Mouse (Mus musculus): ENCODE measurements at regions not wholly inside any gene's neighbourhood (a gene's known extent, or its start where the extent isn't known, plus 50 kb on each side); places are given as distances from the start of the nearest gene placed in this dataset.
A peak's percentile ranks its signal among the peaks of the same experiment; 100 is the strongest.

DNA sequence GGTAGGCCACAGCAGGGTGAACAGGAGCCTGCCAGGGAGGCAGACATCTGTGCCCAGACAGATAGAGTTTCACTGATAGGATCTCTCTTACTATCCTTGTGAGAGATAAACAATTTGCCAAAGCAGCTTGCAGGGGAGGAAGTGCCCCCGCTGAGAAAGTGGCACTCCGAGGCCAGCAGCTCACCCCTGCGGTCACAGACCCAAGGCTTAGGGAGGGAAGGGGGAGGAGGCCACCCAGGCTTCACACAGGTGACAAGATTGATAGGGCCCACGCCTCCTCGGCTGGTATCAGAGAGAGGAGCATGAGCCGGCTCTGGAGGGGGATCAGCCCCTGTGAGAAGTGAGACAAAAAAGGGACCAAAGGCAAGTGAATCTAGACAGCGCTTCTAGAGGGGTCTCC, 328.3 kb upstream of the 3110018I06Rik start:
- no peaks in the 10 kb centered on the region for H3K9me3 ChIP-seq (replicated peaks; ENCODE audit: control insufficient read depth, low read length)
- no peaks in the 10 kb centered on the region for H3K36me3 ChIP-seq (ENCODE audit: control insufficient read depth, insufficient read depth, low read length)
- no peaks in the 10 kb centered on the region; the same call in none of the 2 replicates for H3K27me3 ChIP-seq (ENCODE audit: control insufficient read depth, insufficient read depth, low read length)
- WGBS (ENCODE audit: insufficient replicate concordance), result 4% methylated on average over 7 of the region's 7 CpGs
- H3K4me1 ChIP-seq (ENCODE audit: control insufficient read depth, insufficient read depth, low read length), result no peaks in the 10 kb centered on the region; the same call in 1 of the 2 replicates
- H3K27ac ChIP-seq (ENCODE audit: low read depth, low read length), result no peak overlapping the region
- no peak overlapping the region for H3K4me2 ChIP-seq
- H3K9ac ChIP-seq (ENCODE audit: low read depth, low read length), result no peak overlapping the region
- no peak overlapping the region for H3K4me3 ChIP-seq (ENCODE audit: low read depth, low read length)
- ATAC-seq (replicated peaks; ENCODE audit: insufficient number of reproducible peaks, low FRiP score, low TSS enrichment), result no peak

DNA sequence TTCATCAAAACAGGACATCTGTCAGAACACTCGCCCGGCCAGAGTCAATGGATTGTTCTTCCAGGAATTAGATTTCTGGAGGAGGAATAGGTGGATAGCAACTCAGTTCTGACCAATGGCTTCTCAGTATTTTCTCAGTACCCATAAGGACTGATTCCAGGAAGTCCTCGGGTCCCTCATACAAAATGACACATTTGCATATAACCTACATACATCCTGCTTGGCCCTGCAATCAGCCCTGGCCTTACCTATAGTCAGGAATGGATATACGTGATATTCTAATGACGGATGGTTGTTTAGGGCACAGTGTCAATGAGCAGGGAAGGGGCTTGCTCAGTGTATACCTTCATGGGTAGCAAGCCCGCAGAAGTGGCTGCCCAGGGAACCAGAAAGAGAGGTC, 327.8 kb upstream of the 3110018I06Rik start:
- Histone ChIP-seq H3K36me3 (ENCODE audit: control insufficient read depth, insufficient read depth, low read length) (no peaks in the 10 kb centered on the region), H3K9me3 (replicated peaks; ENCODE audit: control insufficient read depth, low read length) (no peaks in the 10 kb centered on the region), H3K9ac (ENCODE audit: low read depth, low read length) (no peak overlapping the region), H3K27me3 (ENCODE audit: control insufficient read depth, insufficient read depth, low read length) (no peaks in the 10 kb centered on the region; the same call in none of the 2 replicates), H3K4me2 (no peak overlapping the region), H3K27ac (ENCODE audit: low read depth, low read length) (no peak overlapping the region), H3K4me1 (ENCODE audit: control insufficient read depth, insufficient read depth, low read length) (no peaks in the 10 kb centered on the region; the same call in 1 of the 2 replicates), H3K4me3 (ENCODE audit: low read depth, low read length) (no peak overlapping the region)
- ATAC-seq (replicated peaks; ENCODE audit: insufficient number of reproducible peaks, low FRiP score, low TSS enrichment), result no peak
- 33% methylated on average over 6 of the region's 6 CpGs for WGBS (ENCODE audit: insufficient replicate concordance)

DNA sequence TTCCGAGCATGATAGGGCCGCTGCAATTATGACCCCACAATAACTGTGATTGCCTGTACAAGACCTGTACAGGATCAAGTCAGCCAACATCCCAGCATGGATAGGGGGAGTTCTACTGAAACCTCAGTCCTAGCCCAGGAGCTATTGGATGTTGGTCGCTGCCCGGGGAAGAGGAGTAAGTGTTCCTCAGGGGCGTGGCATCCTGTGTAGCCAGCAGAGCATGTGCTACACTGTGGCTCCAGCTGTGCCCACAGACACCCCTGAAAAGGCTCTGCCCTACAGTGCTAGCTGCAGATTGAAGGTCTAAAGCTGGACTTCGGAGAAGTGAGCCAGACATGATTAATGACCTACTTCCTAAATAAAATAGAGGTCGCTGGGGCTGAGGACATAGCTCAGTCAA, 317.5 kb upstream of the 3110018I06Rik start:
- Histone ChIP-seq H3K36me3 (ENCODE audit: control insufficient read depth, insufficient read depth, low read length) (no peaks in the 10 kb centered on the region), H3K4me2 (no peak overlapping the region), H3K9ac (ENCODE audit: low read depth, low read length) (no peak overlapping the region), H3K9me3 (replicated peaks; ENCODE audit: control insufficient read depth, low read length) (no peaks in the 10 kb centered on the region), H3K27ac (ENCODE audit: low read depth, low read length) (no peak overlapping the region), H3K4me3 (ENCODE audit: low read depth, low read length) (no peak overlapping the region), H3K27me3 (ENCODE audit: control insufficient read depth, insufficient read depth, low read length) (no peaks in the 10 kb centered on the region), H3K4me1 (ENCODE audit: control insufficient read depth, insufficient read depth, low read length) (no peaks in the 10 kb centered on the region)
- 62% methylated on average over 7 of the region's 7 CpGs for WGBS (ENCODE audit: insufficient replicate concordance)
- no peak for ATAC-seq (replicated peaks; ENCODE audit: insufficient number of reproducible peaks, low FRiP score, low TSS enrichment)

DNA sequence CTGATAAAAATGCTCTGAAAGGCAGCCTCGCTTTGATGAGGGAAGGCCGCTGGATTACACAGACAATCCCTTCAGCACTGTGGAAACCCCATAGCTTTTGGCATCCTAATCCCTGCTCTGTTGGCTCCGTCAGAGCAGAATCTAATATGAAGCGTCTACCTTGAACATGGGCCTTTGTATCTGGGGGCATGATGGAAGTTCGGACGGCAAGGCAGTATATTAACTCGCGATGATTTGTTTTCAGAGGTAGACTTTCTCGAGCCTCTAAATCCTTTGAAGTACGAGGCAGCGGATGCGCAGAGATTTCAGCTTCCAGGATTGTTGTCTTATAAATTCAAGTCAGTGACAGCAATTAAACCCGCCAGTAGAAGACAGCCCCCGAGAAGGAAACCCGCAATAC, 316.8 kb upstream of the 3110018I06Rik start:
- no peak for ATAC-seq (replicated peaks; ENCODE audit: insufficient number of reproducible peaks, low FRiP score, low TSS enrichment)
- WGBS (ENCODE audit: insufficient replicate concordance), result 84% methylated on average over 15 of the region's 15 CpGs
- Histone ChIP-seq H3K4me3 (ENCODE audit: low read depth, low read length) (no peak overlapping the region), H3K4me1 (ENCODE audit: control insufficient read depth, insufficient read depth, low read length) (no peaks in the 10 kb centered on the region), H3K9ac (ENCODE audit: low read depth, low read length) (no peak overlapping the region), H3K27ac (ENCODE audit: low read depth, low read length) (no peak overlapping the region), H3K9me3 (replicated peaks; ENCODE audit: control insufficient read depth, low read length) (no peaks in the 10 kb centered on the region), H3K36me3 (ENCODE audit: control insufficient read depth, insufficient read depth, low read length) (no peaks in the 10 kb centered on the region), H3K4me2 (no peak overlapping the region), H3K27me3 (ENCODE audit: control insufficient read depth, insufficient read depth, low read length) (no peaks in the 10 kb centered on the region)

DNA sequence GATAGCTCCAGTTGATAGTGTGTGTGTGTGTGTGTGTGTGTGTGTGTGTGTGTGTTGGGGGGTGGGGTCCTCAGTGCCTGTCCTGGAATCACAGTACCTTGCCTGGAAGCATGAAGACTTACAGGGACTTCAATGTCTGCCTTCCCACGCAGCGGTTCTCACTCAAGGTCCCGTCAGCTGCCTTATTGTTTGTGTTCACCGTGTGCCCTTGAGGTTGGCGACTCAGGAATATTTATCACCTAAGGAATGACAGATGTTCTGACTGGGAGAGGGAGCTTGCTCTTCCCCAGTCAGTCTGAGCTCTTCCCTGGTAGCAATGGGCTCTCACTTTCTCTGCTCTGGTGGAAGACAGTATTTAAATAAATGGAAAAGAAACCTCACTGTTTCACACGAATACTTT, 309.8 kb upstream of the 3110018I06Rik start:
- no peak for ATAC-seq (replicated peaks; ENCODE audit: insufficient number of reproducible peaks, low FRiP score, low TSS enrichment)
- 67% methylated on average over 6 of the region's 6 CpGs for WGBS (ENCODE audit: insufficient replicate concordance)

DNA sequence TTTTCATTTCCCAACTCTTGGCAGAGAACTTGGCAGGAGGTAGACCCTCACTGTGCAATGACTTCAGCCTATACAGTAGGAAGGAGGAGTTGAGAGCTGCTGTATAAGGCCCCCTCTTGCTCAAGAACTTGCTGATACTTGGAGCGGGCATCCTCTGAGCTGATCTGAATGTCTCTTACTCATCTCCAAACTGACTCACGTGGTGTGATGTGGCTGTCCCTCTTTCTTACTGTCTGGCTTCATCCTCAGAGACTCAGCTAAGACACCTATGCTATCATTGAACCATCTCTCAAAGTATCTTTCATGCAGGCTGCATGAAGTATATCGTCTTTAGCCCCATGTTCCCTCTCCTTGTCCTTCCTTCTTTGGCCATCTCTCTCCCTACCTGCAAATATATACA, 307.9 kb upstream of the 3110018I06Rik start:
- H3K4me2 ChIP-seq, result no peak overlapping the region
- H3K9me3 ChIP-seq (replicated peaks; ENCODE audit: control insufficient read depth, low read length), result no peaks in the 10 kb centered on the region
- no peaks in the 10 kb centered on the region for H3K4me1 ChIP-seq (ENCODE audit: control insufficient read depth, insufficient read depth, low read length)
- no peak overlapping the region for H3K4me3 ChIP-seq (ENCODE audit: low read depth, low read length)
- no peaks in the 10 kb centered on the region for H3K36me3 ChIP-seq (ENCODE audit: control insufficient read depth, insufficient read depth, low read length)
- no peak overlapping the region for H3K27ac ChIP-seq (ENCODE audit: low read depth, low read length)
- ATAC-seq (replicated peaks; ENCODE audit: insufficient number of reproducible peaks, low FRiP score, low TSS enrichment), result no peak
- WGBS (ENCODE audit: insufficient replicate concordance), result 85% methylated on average over 3 of the region's 3 CpGs
- no peak overlapping the region for H3K9ac ChIP-seq (ENCODE audit: low read depth, low read length)
- no peaks in the 10 kb centered on the region; the same call in 1 of the 2 replicates for H3K27me3 ChIP-seq (ENCODE audit: control insufficient read depth, insufficient read depth, low read length)

More for the DNA sequence above, 309.8 kb upstream of the 3110018I06Rik start:
- Histone ChIP-seq H3K9ac (ENCODE audit: low read depth, low read length) (no peak overlapping the region), H3K27ac (ENCODE audit: low read depth, low read length) (no peak overlapping the region), H3K36me3 (ENCODE audit: control insufficient read depth, insufficient read depth, low read length) (no peaks in the 10 kb centered on the region), H3K4me1 (ENCODE audit: control insufficient read depth, insufficient read depth, low read length) (no peaks in the 10 kb centered on the region), H3K9me3 (replicated peaks; ENCODE audit: control insufficient read depth, low read length) (no peaks in the 10 kb centered on the region), H3K27me3 (ENCODE audit: control insufficient read depth, insufficient read depth, low read length) (no peaks in the 10 kb centered on the region), H3K4me3 (ENCODE audit: low read depth, low read length) (no peak overlapping the region), H3K4me2 (no peak overlapping the region)

DNA sequence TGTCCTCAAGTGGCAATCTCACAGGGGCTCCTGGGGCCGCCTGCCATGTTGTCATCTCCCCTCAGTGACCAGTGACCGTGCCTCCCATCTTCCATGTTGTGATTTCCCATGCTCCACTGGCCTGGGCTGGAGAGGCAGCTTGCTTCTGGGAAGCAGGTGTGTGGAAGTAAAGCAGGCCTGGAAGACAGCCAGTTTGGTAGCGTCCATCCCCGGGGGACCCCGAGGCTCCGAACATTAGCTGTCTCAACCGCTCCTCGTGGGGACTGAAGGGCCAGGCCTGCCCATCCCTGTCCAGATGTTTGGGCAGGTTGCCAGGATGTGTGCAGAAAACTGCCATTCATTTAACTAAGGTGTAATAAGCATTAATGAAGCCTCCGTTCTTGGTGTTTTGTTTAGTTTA, 307.1 kb upstream of the 3110018I06Rik start:
- Histone ChIP-seq H3K4me2 (no peak overlapping the region), H3K27ac (ENCODE audit: low read depth, low read length) (no peak overlapping the region), H3K9me3 (replicated peaks; ENCODE audit: control insufficient read depth, low read length) (no peaks in the 10 kb centered on the region), H3K27me3 (ENCODE audit: control insufficient read depth, insufficient read depth, low read length) (no peaks in the 10 kb centered on the region; the same call in 1 of the 2 replicates), H3K4me1 (ENCODE audit: control insufficient read depth, insufficient read depth, low read length) (no peaks in the 10 kb centered on the region), H3K4me3 (ENCODE audit: low read depth, low read length) (no peak overlapping the region), H3K36me3 (ENCODE audit: control insufficient read depth, insufficient read depth, low read length) (no peaks in the 10 kb centered on the region), H3K9ac (ENCODE audit: low read depth, low read length) (no peak overlapping the region)
- WGBS (ENCODE audit: insufficient replicate concordance), result 84% methylated on average over 9 of the region's 9 CpGs
- no peak for ATAC-seq (replicated peaks; ENCODE audit: insufficient number of reproducible peaks, low FRiP score, low TSS enrichment)

DNA sequence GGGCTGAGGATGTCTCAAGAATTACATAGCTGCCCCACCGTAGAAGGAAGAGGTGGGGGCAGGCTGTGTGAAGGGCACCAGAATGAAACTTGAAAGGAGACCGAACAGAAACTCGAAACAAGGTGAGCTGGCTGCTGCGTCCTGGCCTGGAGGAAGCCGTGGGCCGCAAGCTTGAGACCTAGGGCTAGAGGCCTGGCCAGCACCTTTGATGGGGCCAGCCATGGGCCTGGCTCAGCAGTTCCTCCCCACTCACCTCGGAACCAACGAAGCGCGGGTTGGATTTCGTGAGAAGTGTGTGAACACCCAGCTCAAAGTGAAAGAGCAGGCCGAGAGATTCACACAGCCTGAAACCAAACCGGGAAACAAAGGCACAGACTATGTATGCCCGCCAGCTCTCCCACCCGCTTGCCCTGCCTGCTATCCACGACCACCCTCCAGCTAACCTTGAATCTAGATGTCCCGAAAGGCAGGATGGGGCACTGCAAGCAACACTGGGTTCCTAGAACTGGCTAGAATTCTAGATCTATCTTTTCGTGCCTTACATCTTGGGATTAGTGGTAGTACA, 306.3 kb upstream of the 3110018I06Rik start:
- Histone ChIP-seq H3K36me3 (ENCODE audit: control insufficient read depth, insufficient read depth, low read length) (no peaks in the 10 kb centered on the region), H3K4me1 (ENCODE audit: control insufficient read depth, insufficient read depth, low read length) (no peaks in the 10 kb centered on the region), H3K27me3 (ENCODE audit: control insufficient read depth, insufficient read depth, low read length) (no peaks in the 10 kb centered on the region; the same call in 1 of the 2 replicates), H3K27ac (ENCODE audit: low read depth, low read length) (no peak overlapping the region), H3K9ac (ENCODE audit: low read depth, low read length) (no peak overlapping the region), H3K4me2 (no peak overlapping the region), H3K4me3 (ENCODE audit: low read depth, low read length) (no peak overlapping the region), H3K9me3 (replicated peaks; ENCODE audit: control insufficient read depth, low read length) (no peaks in the 10 kb centered on the region)
- no peak for ATAC-seq (replicated peaks; ENCODE audit: insufficient number of reproducible peaks, low FRiP score, low TSS enrichment)
- 83% methylated on average over 18 of the region's 18 CpGs for WGBS (ENCODE audit: insufficient replicate concordance)

DNA sequence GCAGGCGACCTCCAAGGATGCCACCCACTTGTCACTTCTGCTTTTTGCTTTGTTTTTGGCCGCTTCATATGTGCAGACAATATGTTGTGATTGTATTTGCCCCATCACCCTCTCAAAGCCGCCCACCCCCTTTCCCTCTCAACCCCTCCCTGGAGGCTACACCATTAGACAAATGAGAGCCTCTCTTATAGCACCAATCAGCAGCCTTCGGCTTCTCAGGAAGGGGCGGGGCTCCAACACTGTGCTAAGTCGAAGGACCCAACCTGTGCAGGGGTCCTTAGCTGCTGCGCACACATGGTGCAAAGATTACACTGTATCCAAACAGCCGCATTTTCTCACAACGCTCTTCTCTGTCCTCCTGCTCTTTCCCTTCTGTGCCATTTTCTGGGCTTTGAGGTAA, 305.1 kb upstream of the 3110018I06Rik start:
- H3K4me3 ChIP-seq (ENCODE audit: low read depth, low read length), result no peak overlapping the region
- 47% methylated on average over 9 of the region's 9 CpGs for WGBS (ENCODE audit: insufficient replicate concordance)
- peak overlapping the region; percentile 12; the same call in 1 of the 2 replicates for H3K4me2 ChIP-seq
- no peak overlapping the region for H3K9ac ChIP-seq (ENCODE audit: low read depth, low read length)
- no peaks in the 10 kb centered on the region for H3K36me3 ChIP-seq (ENCODE audit: control insufficient read depth, insufficient read depth, low read length)
- ATAC-seq (replicated peaks; ENCODE audit: insufficient number of reproducible peaks, low FRiP score, low TSS enrichment), result no peak
- H3K4me1 ChIP-seq (ENCODE audit: control insufficient read depth, insufficient read depth, low read length), result no peaks in the 10 kb centered on the region
- no peaks in the 10 kb centered on the region for H3K9me3 ChIP-seq (replicated peaks; ENCODE audit: control insufficient read depth, low read length)
- no peaks in the 10 kb centered on the region; the same call in 1 of the 2 replicates for H3K27me3 ChIP-seq (ENCODE audit: control insufficient read depth, insufficient read depth, low read length)
- no peak overlapping the region for H3K27ac ChIP-seq (ENCODE audit: low read depth, low read length)
